Mouse (Mus musculus): ENCODE results near the gene Ccin. TPM values are rescaled to one million over a fixed set of nuclear protein-coding genes. Genes with fewer than 3 reads are reported as not detected.
A peak's percentile ranks its signal among the peaks of the same experiment; 100 is the strongest.

Ccin gene
- total and polyA plus RNA-seq, 3 experiments: not detected

- no peak overlapping the region for H3K27ac ChIP-seq (ENCODE audit: insufficient read depth, low read depth)
- no peak overlapping the region for H3K4me2 ChIP-seq (ENCODE audit: insufficient read depth, low read depth, poor library complexity, severe bottlenecking)
- H3K9me3 ChIP-seq (replicated peaks; ENCODE audit: low read length): no peaks in the 10 kb centered on the region
- DNase-seq (ENCODE audit: extremely low read depth): no peak
- dilution Hi-C loops (cut with MboI; ENCODE audit: extremely low pct_ligation_motif_present, extremely low pct_unique_long_range_greater_than_20kb, low sequenced_read_pairs): no loop called here
- no peak overlapping the region for H3K9ac ChIP-seq (ENCODE audit: insufficient read depth, low read depth)
- in situ Hi-C loops (cut with MboI; ENCODE audit: low pct_ligation_motif_present, low pct_unique_long_range_greater_than_20kb, low sequenced_read_pairs): no loop called here
- peaks cover 0 to 3% of the 10 kb centered on the region in 2 experiments; a peak in 1 of 4 replicates for H3K4me1 ChIP-seq (ENCODE audit: control insufficient read depth in 1 of 2, insufficient read depth in 2 of 2)
- no peaks in the 10 kb centered on the region for H3K79me2 ChIP-seq (replicated peaks; ENCODE audit: control insufficient read depth, extremely low read depth, insufficient read depth, poor library complexity, severe bottlenecking)
- TF ChIP-seq CHD1 (IDR thresholded peaks at IDR 0.05; ENCODE audit: low read depth, low read length) (no peak), MXI1 (IDR thresholded peaks at IDR 0.05; ENCODE audit: low read depth, low read length) (no peak), USF1 (IDR thresholded peaks at IDR 0.05; ENCODE audit: low read depth, low read length) (no peak), USF2 (conservative IDR thresholded peaks at IDR 0.05; ENCODE audit: low read depth, low read length) (no peak), POLR2A (IDR thresholded peaks at IDR 0.05; ENCODE audit: low read depth, low read length) (no peak), E2F4 (IDR thresholded peaks at IDR 0.05; ENCODE audit: insufficient replicate concordance, low read depth, low read length) (no peak), CHD2 (IDR thresholded peaks at IDR 0.05; ENCODE audit: low read length) (no peak), KAT2A (IDR thresholded peaks at IDR 0.05; ENCODE audit: insufficient replicate concordance, low read length) (no peak), CTCF (conservative IDR thresholded peaks at IDR 0.05 in 1 of 2, IDR thresholded peaks at IDR 0.05 in 1 of 2; ENCODE audit: low read depth in 2 of 2, low read length in 2 of 2) (no peak), JUND (conservative IDR thresholded peaks at IDR 0.05; ENCODE audit: low read depth, low read length) (no peak), ZKSCAN1 (IDR thresholded peaks at IDR 0.05; ENCODE audit: borderline replicate concordance, low read depth, low read length) (no peak), MAZ (IDR thresholded peaks at IDR 0.05; ENCODE audit: low read depth, low read length) (no peak), NRF1 (IDR thresholded peaks at IDR 0.05; ENCODE audit: low read depth, low read length) (no peak), RCOR1 (conservative IDR thresholded peaks at IDR 0.05; ENCODE audit: low read depth, low read length) (no peak), MAFK (IDR thresholded peaks at IDR 0.05; ENCODE audit: insufficient replicate concordance, low read length) (no peak), ETS1 (conservative IDR thresholded peaks at IDR 0.05; ENCODE audit: low read depth, low read length) (no peak), HCFC1 (IDR thresholded peaks at IDR 0.05; ENCODE audit: low read depth, low read length) (no peak), MYC (IDR thresholded peaks at IDR 0.05; ENCODE audit: low read depth, low read length) (no peak), PAX5 (IDR thresholded peaks at IDR 0.05; ENCODE audit: low read length) (no peak), JUN (IDR thresholded peaks at IDR 0.05; ENCODE audit: insufficient read depth, low read depth, low read length) (no peak)
- H3K4me3 ChIP-seq (replicated peaks in 1 of 3; ENCODE audit: low read depth in 2 of 3, low read length in 2 of 3, poor library complexity in 1 of 3): no peak overlapping the region
- H3K27me3 ChIP-seq (replicated peaks): no peaks in the 10 kb centered on the region
- H3K36me3 ChIP-seq (replicated peaks in 1 of 2; ENCODE audit: control insufficient read depth in 1 of 2, insufficient read depth in 1 of 2, low read length in 1 of 2): peaks cover 0 to 9% of the 10 kb centered on the region in 2 experiments
These were observed 35.7 kb upstream of the Ccin start for GRCm38 (mm10) chr4:43947571-43947970.

- Histone ChIP-seq H3K79me2 (replicated peaks; ENCODE audit: control insufficient read depth, extremely low read depth, insufficient read depth, poor library complexity, severe bottlenecking) (peaks cover 16% of the 10 kb centered on the region), H3K27ac (ENCODE audit: insufficient read depth, low read depth) (peak within 1 kb of the TSS; percentile 95), H3K9ac (ENCODE audit: insufficient read depth, low read depth) (peak within 1 kb of the TSS; percentile 72), H3K4me1 (ENCODE audit: control insufficient read depth in 1 of 2, insufficient read depth in 2 of 2) (peaks cover 2 to 37% of the 10 kb centered on the region in 2 experiments; a peak in 3 of 4 replicates), H3K9me3 (replicated peaks; ENCODE audit: low read length) (no peaks in the 10 kb centered on the region), H3K27me3 (replicated peaks) (no peaks in the 10 kb centered on the region), H3K4me3 (replicated peaks in 1 of 3; ENCODE audit: low read depth in 2 of 3, low read length in 2 of 3, poor library complexity in 1 of 3) (peak within 1 kb of the TSS; percentile 69 to 91 (median 77)), H3K36me3 (replicated peaks in 1 of 2; ENCODE audit: control insufficient read depth in 1 of 2, insufficient read depth in 1 of 2, low read length in 1 of 2) (peaks cover 0 to 16% of the 10 kb centered on the region in 2 experiments), H3K4me2 (ENCODE audit: insufficient read depth, low read depth, poor library complexity, severe bottlenecking) (peak within 1 kb of the TSS; percentile 100)
- peak; percentile 95 for DNase-seq (ENCODE audit: extremely low read depth)
- in situ Hi-C loops (cut with MboI; ENCODE audit: low pct_ligation_motif_present, low pct_unique_long_range_greater_than_20kb, low sequenced_read_pairs): loop anchor here (5.0 kb wide), 1 partner anchor 35 kb away; no protein-coding TSS in a partner anchor
- dilution Hi-C loops (cut with MboI; ENCODE audit: extremely low pct_ligation_motif_present, extremely low pct_unique_long_range_greater_than_20kb, low sequenced_read_pairs): no loop called here
- peak; percentile 62 for TF ChIP-seq RAD21 (IDR thresholded peaks at IDR 0.05; ENCODE audit: low read depth, low read length)
- TF ChIP-seq NELFE (IDR thresholded peaks at IDR 0.05; ENCODE audit: low read depth, low read length): no peak; the same call in 1 of the 2 replicates
- no peak for TF ChIP-seq JUN (IDR thresholded peaks at IDR 0.05; ENCODE audit: insufficient read depth, low read depth, low read length)
- TF ChIP-seq TCF12 (IDR thresholded peaks at IDR 0.05; ENCODE audit: low read depth, low read length): peak; percentile 69
- no peak; the same call in 1 of the 2 replicates for TF ChIP-seq HCFC1 (IDR thresholded peaks at IDR 0.05; ENCODE audit: low read depth, low read length)
- TF ChIP-seq ZMIZ1 (IDR thresholded peaks at IDR 0.05; ENCODE audit: low read depth, low read length): no peak
- no peak; the same call in 1 of the 2 replicates for TF ChIP-seq EP300 (IDR thresholded peaks at IDR 0.05; ENCODE audit: low read length)
- no peak for TF ChIP-seq RCOR1 (conservative IDR thresholded peaks at IDR 0.05; ENCODE audit: low read depth, low read length)
- TF ChIP-seq ZNF384 (IDR thresholded peaks at IDR 0.05; ENCODE audit: low read depth, low read length): no peak
- TF ChIP-seq CTCF (conservative IDR thresholded peaks at IDR 0.05 in 1 of 2, IDR thresholded peaks at IDR 0.05 in 1 of 2; ENCODE audit: low read depth in 2 of 2, low read length in 2 of 2): peak; percentile 70 to 86
- TF ChIP-seq USF2 (conservative IDR thresholded peaks at IDR 0.05; ENCODE audit: low read depth, low read length): no peak
- peak; percentile 73; the same call in 1 of the 2 replicates for TF ChIP-seq ETS1 (conservative IDR thresholded peaks at IDR 0.05; ENCODE audit: low read depth, low read length)
- no peak for TF ChIP-seq PAX5 (IDR thresholded peaks at IDR 0.05; ENCODE audit: low read length)
- TF ChIP-seq ELF1 (IDR thresholded peaks at IDR 0.05; ENCODE audit: low read depth, low read length): peak; percentile 18; the same call in 1 of the 2 replicates
- no peak for TF ChIP-seq ZC3H11A (IDR thresholded peaks at IDR 0.05; ENCODE audit: low read depth, low read length)
- TF ChIP-seq GABPA (IDR thresholded peaks at IDR 0.05; ENCODE audit: insufficient replicate concordance, low read depth, low read length): no peak
- TF ChIP-seq CHD2 (IDR thresholded peaks at IDR 0.05; ENCODE audit: low read length): peak; percentile 33
- TF ChIP-seq POLR2AphosphoS2 (IDR thresholded peaks at IDR 0.05; ENCODE audit: low read depth, low read length): no peak
- TF ChIP-seq JUND (conservative IDR thresholded peaks at IDR 0.05; ENCODE audit: low read depth, low read length): no peak
These were observed 25.9 kb upstream of the Ccin start, which contains the start of gene Glipr2 for GRCm38 (mm10) chr4:43957292-43957845. Gene Glipr2, plus strand, starts transcription at chr4:43957401.
